Mouse (Mus musculus): ENCODE measurements at regions not wholly inside any gene's neighbourhood (a gene's known extent, or its start where the extent isn't known, plus 50 kb on each side); places are given as distances from the start of the nearest gene placed in this dataset.

DNA sequence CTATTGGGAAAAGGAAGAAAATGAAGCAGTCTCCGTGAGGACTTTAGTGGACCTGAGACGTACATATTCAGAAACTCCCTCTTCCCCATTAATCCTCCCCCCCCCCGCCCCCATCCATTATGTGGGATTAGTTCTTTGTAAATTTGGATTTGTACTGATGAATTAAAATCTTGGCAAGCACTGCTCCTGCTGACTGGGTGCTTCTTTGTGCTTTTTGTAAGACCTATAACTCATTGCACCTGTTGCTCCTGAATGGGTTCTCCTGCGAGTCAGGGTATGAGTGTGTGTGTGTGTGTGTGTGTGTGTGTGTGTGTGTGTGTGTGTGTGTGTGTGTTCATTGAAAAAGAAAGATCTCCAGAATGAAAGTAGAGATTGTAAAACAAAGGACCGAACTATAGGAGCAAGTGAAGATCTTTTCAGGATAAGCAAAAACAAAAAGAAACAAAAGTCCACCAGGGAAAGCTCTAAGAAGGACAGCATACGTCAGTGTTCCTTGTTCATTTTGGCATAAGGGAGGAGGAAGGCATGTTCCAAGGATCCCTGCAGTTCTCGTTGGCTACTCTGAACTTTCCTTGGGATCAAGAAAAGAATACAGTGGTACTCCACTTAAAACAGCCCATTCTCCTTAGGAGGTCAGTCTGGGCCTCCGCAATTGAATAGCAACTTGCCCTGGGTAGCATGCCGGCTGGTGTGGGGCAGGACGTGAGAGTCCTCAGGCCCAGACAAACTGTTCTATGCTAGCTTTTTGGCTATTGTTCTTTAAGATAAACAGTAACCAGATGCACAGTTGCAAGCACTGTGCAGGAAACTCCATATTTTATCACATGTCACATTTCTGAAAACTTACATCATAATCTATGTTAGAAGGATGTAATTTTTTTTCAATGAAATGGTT lies 131.9 kb upstream of the Zfp462 start:
- DNase-seq (ENCODE audit: low spot score in 2 of 2) = no peak

DNA sequence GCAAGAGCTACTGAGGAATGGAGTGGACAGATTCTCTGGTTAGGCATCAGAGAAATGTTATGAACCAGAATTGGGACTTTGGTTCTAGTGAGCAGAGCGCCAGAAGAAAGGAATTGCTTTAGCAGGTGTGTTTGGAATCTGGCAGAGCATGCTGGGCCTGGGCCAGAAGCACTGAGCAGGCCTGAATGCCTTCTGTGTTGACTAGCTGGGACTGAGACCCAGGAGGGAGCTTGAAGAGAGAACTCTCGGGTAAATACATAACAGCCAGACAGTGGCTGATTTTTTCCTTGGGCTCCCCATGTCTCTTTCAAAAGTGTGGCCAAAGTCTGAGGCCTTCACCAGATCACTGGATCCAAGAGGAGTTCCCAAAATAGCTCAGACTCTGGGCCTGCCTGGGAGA lies 107.5 kb upstream of the Zfp462 start:
- no peak for DNase-seq (ENCODE audit: low spot score in 2 of 2)

DNA sequence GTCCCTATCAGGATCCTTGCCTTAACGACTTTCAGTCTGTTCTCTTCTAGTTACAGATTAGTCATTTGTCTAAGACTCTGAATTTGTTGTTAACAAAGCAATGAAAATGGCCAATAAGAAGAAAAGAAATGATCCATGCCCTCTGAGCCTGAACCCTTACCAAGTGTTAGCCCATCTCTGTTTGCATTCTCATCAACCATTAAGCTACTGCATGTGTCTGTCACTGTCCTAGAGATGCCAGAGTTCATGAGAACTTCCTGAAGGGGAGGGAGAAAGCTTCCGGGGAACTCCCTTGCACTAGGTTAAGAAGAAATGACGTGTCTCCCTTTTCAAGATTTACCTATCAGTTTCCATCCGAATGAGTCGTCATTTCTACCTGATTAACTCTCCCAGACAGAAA lies 106.7 kb upstream of the Zfp462 start:
- DNase-seq (ENCODE audit: low spot score in 2 of 2) = no peak

DNA sequence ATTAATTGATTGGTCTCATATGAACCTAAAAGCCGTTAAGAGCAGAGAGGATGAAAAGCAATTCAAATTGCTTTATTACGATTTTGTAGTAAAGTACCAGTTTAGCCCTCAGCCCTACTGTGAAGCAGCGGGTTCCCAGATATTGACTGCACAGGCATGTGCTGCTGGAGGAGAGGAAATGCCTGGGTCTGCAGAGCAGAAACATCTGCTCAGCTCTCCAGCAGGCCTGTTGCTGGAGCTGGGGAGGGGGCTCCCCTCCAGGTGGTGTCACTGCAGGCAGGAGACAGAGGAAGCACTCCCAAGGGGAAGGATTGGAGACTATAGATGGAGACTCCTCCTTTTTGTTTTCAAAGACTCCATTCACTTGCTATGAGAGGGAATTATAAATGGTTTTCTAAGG lies 106.1 kb upstream of the Zfp462 start:
- DNase-seq (ENCODE audit: low spot score in 2 of 2) = no peak

DNA sequence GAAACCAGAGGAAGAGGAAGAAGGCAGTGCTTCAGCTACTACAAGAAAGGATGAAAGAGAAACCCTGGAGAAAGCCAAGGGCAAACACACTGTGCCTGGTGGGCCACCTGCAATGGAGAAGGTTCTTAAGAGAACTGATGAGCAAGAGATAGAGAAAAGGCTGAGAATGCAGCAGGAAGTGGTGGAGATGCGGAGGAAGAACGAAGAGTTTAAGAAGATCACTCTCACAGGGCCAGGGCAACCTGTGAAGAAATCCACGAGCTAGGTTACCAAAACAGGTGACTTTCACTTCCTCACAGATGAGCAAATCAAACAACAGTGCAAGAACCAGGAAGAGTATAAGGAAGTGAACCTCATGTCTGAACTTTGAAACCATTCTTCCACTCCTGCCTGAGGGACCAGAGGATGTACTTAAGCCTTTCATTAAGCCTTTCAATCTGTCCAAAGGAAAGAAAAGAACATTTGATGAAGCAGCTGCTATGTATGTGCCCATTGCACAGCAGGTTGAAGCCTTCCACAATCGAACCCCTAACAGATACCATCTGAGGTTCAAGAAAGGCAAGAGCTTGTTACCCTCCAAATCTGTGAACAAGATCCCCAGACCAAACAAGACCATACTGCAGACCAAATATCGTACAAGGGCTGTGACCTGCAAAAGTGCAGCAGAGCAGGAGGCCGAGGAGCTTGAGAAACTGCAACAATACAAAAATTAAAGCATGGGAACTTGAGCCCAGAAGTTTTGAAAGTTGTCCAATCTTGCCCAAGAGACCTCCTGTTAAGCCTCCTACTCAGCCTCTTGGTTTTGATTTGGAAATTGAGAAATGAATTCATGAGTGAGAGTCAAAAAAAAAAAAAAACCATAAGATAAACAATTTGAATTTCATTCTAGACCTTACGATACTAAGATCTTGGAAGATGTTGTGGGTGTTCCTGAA lies 91.6 kb upstream of the Zfp462 start:
- no peak for DNase-seq (ENCODE audit: low spot score in 2 of 2)

DNA sequence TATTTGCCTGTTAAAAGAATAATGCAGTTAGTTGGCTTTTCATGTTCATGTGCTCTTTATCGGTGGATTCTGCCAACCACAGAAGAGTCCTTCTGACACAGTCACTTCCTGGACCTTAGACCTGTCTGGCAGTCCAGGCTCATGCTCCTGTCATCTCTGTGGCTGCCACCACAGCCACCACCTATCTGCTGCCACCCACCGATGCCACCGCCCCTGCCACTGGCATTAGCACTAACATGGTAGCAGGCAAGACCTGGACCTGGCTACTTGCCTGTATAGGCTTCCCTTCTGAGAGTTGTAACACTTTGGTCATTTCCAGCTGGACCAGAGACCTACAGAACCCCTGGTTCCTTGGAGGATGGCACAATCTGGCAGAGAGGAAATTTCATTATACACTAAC lies 86.2 kb upstream of the Zfp462 start:
- no peak for DNase-seq (ENCODE audit: low spot score in 2 of 2)

DNA sequence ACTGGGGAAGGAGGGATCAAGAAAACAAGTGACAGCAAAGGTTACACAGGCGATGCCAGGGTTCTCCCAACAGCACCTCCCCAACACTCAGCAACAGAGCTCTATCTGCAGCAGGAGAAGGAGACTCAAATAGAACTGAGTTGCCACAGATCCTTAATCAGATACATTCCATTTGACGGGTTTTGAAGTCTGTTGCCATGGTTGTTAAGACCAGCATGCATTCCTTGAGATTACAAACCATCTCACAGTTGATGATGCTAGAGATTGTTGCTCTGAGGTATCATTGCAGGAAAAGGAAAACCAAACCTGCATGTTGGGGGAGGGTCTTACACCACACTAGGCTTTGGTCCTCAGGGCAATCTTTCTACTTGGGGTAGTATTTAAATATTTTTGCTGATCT lies 78.8 kb upstream of the Zfp462 start:
- DNase-seq (ENCODE audit: low spot score in 2 of 2) = no peak

DNA sequence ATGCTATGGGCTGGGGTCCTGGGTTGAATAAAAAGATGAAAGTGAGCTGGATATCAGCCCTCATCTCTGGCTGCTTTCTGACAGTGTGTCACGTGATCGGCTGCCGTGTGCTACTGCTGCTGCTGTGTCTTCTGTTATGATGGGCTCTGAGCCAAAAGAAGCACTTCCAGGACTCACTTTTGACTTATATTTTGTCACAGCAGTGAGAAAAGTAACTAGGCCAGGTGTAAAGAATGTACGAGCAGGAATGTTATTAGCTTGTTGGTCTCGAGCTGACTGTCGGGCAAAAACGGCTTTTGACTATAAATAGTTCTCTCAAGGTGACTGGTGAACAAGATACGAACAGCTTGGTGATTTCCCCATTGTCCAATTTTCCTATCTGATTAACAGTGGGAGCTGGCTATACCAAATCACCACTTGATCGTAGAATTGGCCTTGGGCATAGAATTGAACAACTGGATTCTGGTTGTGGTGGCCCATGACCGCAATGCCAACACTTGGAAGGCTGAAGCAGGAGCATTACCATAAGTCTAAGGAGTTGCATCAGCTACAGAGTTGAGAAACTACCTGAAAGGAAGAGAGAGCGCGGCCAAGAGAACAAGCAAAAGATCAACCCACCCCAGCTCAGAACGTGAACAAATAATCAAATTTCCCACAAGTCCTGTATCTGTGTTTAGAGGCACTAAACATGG lies 70.6 kb upstream of the Zfp462 start:
- DNase-seq (ENCODE audit: low spot score in 2 of 2) = no peak

DNA sequence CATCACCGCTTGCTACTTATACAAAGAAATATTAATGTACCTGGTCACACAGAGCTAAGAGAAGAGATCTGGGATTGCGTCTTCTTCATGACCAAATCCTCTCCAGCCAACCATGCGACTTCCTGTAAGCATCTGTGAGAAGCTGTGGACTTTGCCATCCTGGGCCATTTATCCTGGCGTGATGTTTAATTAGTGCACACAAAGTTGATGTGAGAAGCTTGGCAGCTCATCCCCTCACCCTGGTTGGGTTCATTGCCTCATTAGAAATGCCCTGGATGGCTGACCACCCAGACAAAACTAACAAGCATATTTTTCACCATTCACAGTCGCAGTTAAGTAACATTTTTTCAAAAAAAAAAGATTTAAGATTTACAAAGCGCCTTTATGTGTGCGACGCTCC lies 69.3 kb upstream of the Zfp462 start:
- DNase-seq (ENCODE audit: low spot score in 2 of 2) = no peak

DNA sequence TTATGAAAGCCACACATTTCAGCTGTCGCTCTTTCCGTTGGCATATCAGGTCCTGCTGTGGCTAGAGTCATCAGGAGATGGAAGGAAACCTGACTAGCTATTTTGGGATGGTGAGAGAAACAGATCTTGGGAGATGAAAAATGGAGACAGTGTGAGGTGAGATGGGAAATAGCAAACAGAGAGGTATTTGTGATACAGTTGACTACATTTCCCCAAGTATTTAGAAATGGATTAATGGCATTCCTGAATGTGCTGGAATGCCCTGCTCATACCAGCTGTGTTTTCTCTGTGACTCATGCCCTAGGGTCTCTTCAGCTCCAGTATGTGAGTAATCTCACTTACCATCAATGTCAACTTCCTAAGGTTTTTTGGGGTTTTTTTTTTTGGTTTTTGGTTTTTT lies 67.5 kb upstream of the Zfp462 start:
- DNase-seq (ENCODE audit: low spot score in 2 of 2) = no peak

DNA sequence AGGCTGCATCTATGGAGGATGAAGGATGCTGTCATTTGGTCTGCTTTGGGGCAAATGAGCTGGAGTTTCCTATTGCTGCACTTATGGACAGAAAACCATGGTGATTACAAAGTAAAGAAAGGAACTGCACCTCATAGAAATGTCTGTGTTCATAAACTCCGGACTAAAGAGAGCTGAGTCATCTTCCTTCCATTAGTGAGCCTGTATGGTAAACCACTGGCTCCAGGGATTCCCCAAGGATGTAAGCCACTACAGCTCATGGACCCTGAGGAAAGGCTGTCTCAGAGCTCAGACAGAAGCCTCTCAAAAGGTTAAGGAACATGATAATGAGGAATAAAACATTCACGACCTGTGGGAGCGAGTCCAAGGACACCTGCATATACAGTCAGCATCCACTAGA lies 66.3 kb upstream of the Zfp462 start:
- DNase-seq (ENCODE audit: low spot score in 2 of 2) = no peak

DNA sequence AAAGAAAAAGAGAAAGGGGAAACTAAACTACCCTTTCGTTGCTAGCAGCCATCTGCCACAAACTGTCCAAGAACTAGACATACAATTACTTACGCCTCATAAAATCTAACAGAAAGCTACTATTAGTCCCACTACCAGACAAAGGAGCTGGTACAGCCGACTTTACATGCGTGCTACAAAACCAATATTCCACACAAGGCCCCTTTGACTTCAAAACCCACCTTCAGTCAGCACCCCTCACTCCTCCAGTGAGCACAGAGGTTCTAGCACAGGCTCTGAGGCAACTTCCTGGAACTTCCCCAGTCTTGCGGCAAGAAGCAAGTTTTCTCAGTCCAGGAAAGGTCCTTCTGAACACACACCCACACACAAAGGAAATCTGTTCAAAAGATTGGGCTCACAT lies 51.6 kb upstream of the Zfp462 start:
- no peak for DNase-seq (ENCODE audit: low spot score in 2 of 2)

Data from adrenal gland, adult 18-20 months (tissue).